Mouse (Mus musculus) MEL (cell line): ENCODE measurements around the gene Aldh3b1. TPM values are rescaled to one million over a fixed set of nuclear protein-coding genes. Genes with fewer than 3 reads are reported as not detected.

Experiments
- DNase-seq: peaks from one replicate; pipeline ENCODE4 v3.0.0; 2011; ENCODE audit warnings: low read depth, low spot score
- H3K27ac ChIP-seq: 2 replicates; pipeline ENCODE4 v1.5.1; 2012; ENCODE audit warnings: low read depth, mild to moderate bottlenecking, control low read depth, low read length, moderate library complexity; ENCODE audit not compliant: control insufficient read depth
- H3K27me3 ChIP-seq, 2 experiments: fragments of 150-350 bp in 1 of 2; sonication (generic) in 1 of 2; 2 replicates each; pipeline ENCODE4 v1.6.1; 2012; ENCODE audit warnings: low read length in 2 of 2, mild to moderate bottlenecking in 2 of 2, improper control_type of control experiment in 1 of 2, moderate library complexity in 1 of 2; ENCODE audit not compliant: insufficient read depth in 2 of 2, control insufficient read depth in 1 of 2
- H3K36me3 ChIP-seq, 2 experiments: 2 replicates each; pipeline ENCODE4 v1.6.1; 2012 to 2014; ENCODE audit warnings: low read length in 2 of 2, improper control_type of control experiment in 1 of 2, inconsistent platforms in 1 of 2, mild to moderate bottlenecking in 1 of 2; ENCODE audit not compliant: insufficient read depth in 2 of 2, control insufficient read depth in 1 of 2
- H3K4me1 ChIP-seq, 2 experiments: fragments of 150-350 bp in 1 of 2; sonication (generic) in 1 of 2; 2 replicates each; pipeline ENCODE4 v1.6.1; 2012; ENCODE audit warnings: low read length in 2 of 2, improper control_type of control experiment in 1 of 2, mild to moderate bottlenecking in 1 of 2; ENCODE audit not compliant: insufficient read depth in 2 of 2, control insufficient read depth in 1 of 2
- H3K4me3 ChIP-seq, 2 experiments: fragments of 150-350 bp in 1 of 2; sonication (generic) in 1 of 2; 2 replicates each; pipeline ENCODE4 v1.5.1; 2012; ENCODE audit warnings: low read depth in 2 of 2, low read length in 2 of 2, mild to moderate bottlenecking in 2 of 2, moderate library complexity in 2 of 2, control low read depth in 1 of 2, improper control_type of control experiment in 1 of 2; ENCODE audit not compliant: control insufficient read depth in 1 of 2, insufficient read depth in 1 of 2
- H3K79me2 ChIP-seq: 2 replicates; pipeline ENCODE4 v1.6.1; 2012; ENCODE audit warnings: mild to moderate bottlenecking, low read length, moderate library complexity; ENCODE audit not compliant: control insufficient read depth, poor library complexity, insufficient read depth
- H3K9ac ChIP-seq: 2 replicates; pipeline ENCODE4 v1.6.1; 2012; ENCODE audit warnings: low read depth, mild to moderate bottlenecking, control low read depth, low read length, moderate library complexity; ENCODE audit not compliant: control insufficient read depth, poor library complexity, severe bottlenecking
- H3K9me3 ChIP-seq: fragments of 150-350 bp; sonication (generic); replicated peaks from 2 replicates; pipeline ENCODE4 v1.6.1; 2012; ENCODE audit warnings: mild to moderate bottlenecking, low read length, improper control_type of control experiment, moderate library complexity; ENCODE audit not compliant: insufficient read depth
- ELF1 ChIP-seq: IDR thresholded peaks from 2 replicates; pipeline ENCODE4 v1.6.1; 2014; ENCODE audit warnings: low read depth, mild to moderate bottlenecking, inconsistent platforms, low read length, improper control_type of control experiment, moderate library complexity
- ETS1 ChIP-seq: IDR thresholded peaks from 2 replicates; pipeline ENCODE4 v1.6.1; 2012; ENCODE audit warnings: low read depth, mild to moderate bottlenecking, inconsistent platforms, low read length, improper control_type of control experiment, moderate library complexity
- HCFC1 ChIP-seq: IDR thresholded peaks from 2 replicates; pipeline ENCODE4 v1.6.1; 2012; ENCODE audit warnings: low read depth, mild to moderate bottlenecking, inconsistent platforms, low read length, improper control_type of control experiment, moderate library complexity
- JUND ChIP-seq: IDR thresholded peaks from 2 replicates; pipeline ENCODE4 v1.6.1; 2011; ENCODE audit warnings: low read depth, mild to moderate bottlenecking, improper control_type of control experiment, low read length
- MAX ChIP-seq: IDR thresholded peaks from 2 replicates; pipeline ENCODE4 v1.6.1; 2011; ENCODE audit warnings: low read length, improper control_type of control experiment
- MAZ ChIP-seq: IDR thresholded peaks from 2 replicates; pipeline ENCODE4 v1.6.1; 2012; ENCODE audit warnings: low read depth, mild to moderate bottlenecking, inconsistent platforms, low read length, improper control_type of control experiment
- MXI1 ChIP-seq: IDR thresholded peaks from 2 replicates; pipeline ENCODE4 v1.6.1; 2011; ENCODE audit warnings: mild to moderate bottlenecking, low read depth, low read length, improper control_type of control experiment
- NELFE ChIP-seq: IDR thresholded peaks from 2 replicates; pipeline ENCODE4 v1.6.1; 2011; ENCODE audit warnings: low read depth, low read length, improper control_type of control experiment
- NRF1 ChIP-seq: IDR thresholded peaks from 2 replicates; pipeline ENCODE4 v1.6.1; 2014; ENCODE audit warnings: low read depth, mild to moderate bottlenecking, inconsistent platforms, low read length, improper control_type of control experiment, moderate library complexity; ENCODE audit not compliant: poor library complexity, insufficient read depth, severe bottlenecking
- POLR2A ChIP-seq, 2 experiments: IDR thresholded peaks; 2 replicates each; pipeline ENCODE4 v1.6.1; 2011 to 2012; ENCODE audit warnings: low read length in 2 of 2, mild to moderate bottlenecking in 2 of 2, control low read depth in 1 of 2, improper control_type of control experiment in 1 of 2, low read depth in 1 of 2, moderate library complexity in 1 of 2; ENCODE audit not compliant: control insufficient read depth in 1 of 2, insufficient read depth in 1 of 2, poor library complexity in 1 of 2
- POLR2AphosphoS2 ChIP-seq: IDR thresholded peaks from 2 replicates; pipeline ENCODE4 v1.6.1; 2011; ENCODE audit warnings: low read length, improper control_type of control experiment
- SIN3A ChIP-seq: IDR thresholded peaks from 2 replicates; pipeline ENCODE4 v1.6.1; 2012; ENCODE audit warnings: low read length, improper control_type of control experiment, inconsistent platforms
- TCF12 ChIP-seq: IDR thresholded peaks from 2 replicates; pipeline ENCODE4 v1.6.1; 2014; ENCODE audit warnings: low read depth, mild to moderate bottlenecking, inconsistent platforms, low read length, improper control_type of control experiment, moderate library complexity
- USF1 ChIP-seq: IDR thresholded peaks from 2 replicates; pipeline ENCODE4 v1.6.1; 2014; ENCODE audit warnings: low read depth, mild to moderate bottlenecking, inconsistent platforms, low read length, improper control_type of control experiment, moderate library complexity
- polyA plus RNA-seq, 2 experiments: library from polyadenylated mRNA; stranded (reverse) in 1 of 2; unstranded in 1 of 2; fragments of >175 nt in 1 of 2; fragments of >200 nt in 1 of 2; gene quantifications; 2 replicates each; pipeline versions ENCODE4 v1.2.1 to v1.2.4; 2012; ENCODE audit warnings: low replicate concordance in 2 of 2, low read depth in 1 of 2; ENCODE audit not compliant: insufficient read length in 2 of 2, insufficient read depth in 1 of 2, missing spikeins in 1 of 2
- total RNA-seq: library from RNA; depleted of rRNA; stranded (reverse); fragments of 300-350 nt; gene quantifications from 2 replicates; pipeline ENCODE4 v1.2.3, GENCODE M21; 2012

Gene Aldh3b1
- total and polyA plus RNA-seq, 3 experiments = 0.08 to 0.10 TPM; not detected in 1

GRCm38 (mm10) chr19:3935032-3935895, 5.7 kb upstream of the Aldh3b1 start, which contains the start of gene Unc93b1:
Gene Unc93b1, plus strand, starts transcription at chr19:3935186.
- Histone ChIP-seq H3K79me2 (no peaks in the 10 kb centered on the region; the same call in 1 of the 2 replicates), H3K4me3 (peak within 1 kb of the TSS; percentile 69 to 83), H3K27me3 (no peaks in the 10 kb centered on the region; a peak in 1 of 4 replicates), H3K9me3 (no peaks in the 10 kb centered on the region), H3K27ac (no peak within 1 kb of the TSS), H3K36me3 (peaks cover 0 to under 1% of the 10 kb centered on the region in 2 experiments; a peak in 1 of 4 replicates), H3K9ac (peak within 1 kb of the TSS; percentile 53), H3K4me1 (peaks cover 0 to 13% of the 10 kb centered on the region in 2 experiments; a peak in 3 of 4 replicates)
- peak; percentile 88 for DNase-seq
- TF ChIP-seq ELF1 = peak; percentile 42; the same call in 1 of the 2 replicates
- peak; percentile 45; the same call in 1 of the 2 replicates for TF ChIP-seq HCFC1
- no peak; the same call in 1 of the 2 replicates for TF ChIP-seq POLR2AphosphoS2
- TF ChIP-seq NELFE = peak; percentile 25; the same call in 1 of the 2 replicates
- no peak for TF ChIP-seq JUND
- TF ChIP-seq MAZ = 0 out of 2 replicates have a peak, but pooled peaks have one; percentile 29
- TF ChIP-seq SIN3A = peak; percentile 52
- TF ChIP-seq USF1 = no peak
- TF ChIP-seq ETS1 = peak; percentile 34; the same call in 1 of the 2 replicates
- TF ChIP-seq NRF1 = no peak
- TF ChIP-seq TCF12 = 0 out of 2 replicates have a peak, but pooled peaks have one; percentile 18
- peak in 1 of 2 experiments; percentile 31; a peak in 1 of 4 replicates for TF ChIP-seq POLR2A (IDR thresholded peaks at IDR 0.05; ENCODE audit: control insufficient read depth in 1 of 2, insufficient read depth in 1 of 2, low read depth in 1 of 2, low read length in 2 of 2, poor library complexity in 1 of 2)
- 0 out of 2 replicates have a peak, but pooled peaks have one; percentile 7 for TF ChIP-seq MAX

- no peak for DNase-seq
- no peak for TF ChIP-seq MXI1
- Histone ChIP-seq H3K27ac (no peak overlapping the region), H3K36me3 (peaks cover 0 to 2% of the 10 kb centered on the region in 2 experiments; a peak in 2 of 4 replicates), H3K9me3 (no peaks in the 10 kb centered on the region), H3K27me3 (no peaks in the 10 kb centered on the region; a peak in 1 of 4 replicates), H3K9ac (no peak overlapping the region), H3K4me3 (no peak overlapping the region), H3K79me2 (no peaks in the 10 kb centered on the region; the same call in 1 of the 2 replicates), H3K4me1 (peaks cover 0 to 18% of the 10 kb centered on the region in 2 experiments; a peak in 3 of 4 replicates)
Measured at GRCm38 (mm10) chr19:3931716-3932115, 2.1 kb upstream of the Aldh3b1 start.
